Mouse (Mus musculus) C2C12 (cell line): ENCODE results near the gene Krtap1-4.

Source experiments
- CEBPB ChIP-seq: IDR thresholded peaks from one replicate; pipeline ENCODE4 v1.6.1; 2011; ENCODE audit warnings: low read depth, mild to moderate bottlenecking, control low read depth, moderate library complexity
- CTCF ChIP-seq: IDR thresholded peaks from one replicate; pipeline ENCODE4 v1.5.1; 2011; ENCODE audit not compliant: control insufficient read depth, insufficient read depth, insufficient read length
- MYOD1 ChIP-seq: IDR thresholded peaks from one replicate; pipeline ENCODE4 v1.6.1; 2011; ENCODE audit warnings: low read depth; ENCODE audit not compliant: control insufficient read depth, insufficient read length
- MYOG ChIP-seq: IDR thresholded peaks from one replicate; pipeline ENCODE4 v1.6.1; 2011; ENCODE audit not compliant: control insufficient read depth, insufficient read length; ENCODE audit errors: extremely low read depth
- USF1 ChIP-seq: IDR thresholded peaks from one replicate; pipeline ENCODE4 v1.6.1; 2011; ENCODE audit warnings: low read depth, mild to moderate bottlenecking, control low read depth, moderate library complexity

- TF ChIP-seq USF1 (no peak), CTCF (no peak), CEBPB (no peak), MYOG (no peak), MYOD1 (no peak)
These were observed 47.4 kb upstream of the Krtap1-4 start for GRCm38 (mm10) chr11:99630890-99631289.
